Mouse (Mus musculus): ENCODE results near the gene Pitpnc1. TPM values are rescaled to one million over a fixed set of nuclear protein-coding genes. Genes with fewer than 3 reads are reported as not detected.

The Pitpnc1 gene
- polyA plus RNA-seq, 1 experiment from 2014 or later, result 20.4 TPM

GRCm38 (mm10) chr11:107237532-107237931, 233.0 kb downstream of the Pitpnc1 start:
- Histone ChIP-seq H3K27ac (replicated peaks) (no peak overlapping the region), H3K9me3 (replicated peaks) (no peaks in the 10 kb centered on the region)

GRCm38 (mm10) chr11:107233252-107233890, 237.1 kb downstream of the Pitpnc1 start:
- WGBS, result 95% methylated on average over 5 of the region's 5 CpGs
- Histone ChIP-seq H3K27me3 (ENCODE audit: low read depth, poor library complexity, severe bottlenecking) (no peaks in the 10 kb centered on the region), H3K36me3 (peaks cover 39% of the 10 kb centered on the region), H3K27ac (replicated peaks) (no peak overlapping the region), H3K4me3 (no peak overlapping the region), H3K4me1 (no peaks in the 10 kb centered on the region), H3K9me3 (replicated peaks) (no peaks in the 10 kb centered on the region)
- no peak for DNase-seq (ENCODE audit: low spot score)

More at GRCm38 (mm10) chr11:107237532-107237931, 233.0 kb downstream of the Pitpnc1 start:
- H3K27me3 ChIP-seq (ENCODE audit: low read depth, poor library complexity, severe bottlenecking), result no peaks in the 10 kb centered on the region
- peaks cover 13% of the 10 kb centered on the region for H3K36me3 ChIP-seq
- H3K4me3 ChIP-seq, result no peak overlapping the region
- 90% methylated on average over 4 of the region's 4 CpGs for WGBS
- no peak for DNase-seq (ENCODE audit: low spot score)
- H3K4me1 ChIP-seq, result peaks cover under 1% of the 10 kb centered on the region; the same call in 1 of the 2 replicates

- Histone ChIP-seq H3K36me3 (peaks cover 60% of the 10 kb centered on the region), H3K27ac (replicated peaks) (no peak overlapping the region)
- no peak for DNase-seq (ENCODE audit: low spot score)
Measured at GRCm38 (mm10) chr11:107230128-107230527, 240.4 kb downstream of the Pitpnc1 start.

GRCm38 (mm10) chr11:107226431-107226830, 244.1 kb downstream of the Pitpnc1 start:
- peaks cover 10% of the 10 kb centered on the region; the same call in 1 of the 2 replicates for H3K4me1 ChIP-seq
- DNase-seq (ENCODE audit: low spot score), result no peak
- no peak overlapping the region for H3K27ac ChIP-seq (replicated peaks)
- 93% methylated on average over 1 of the region's 1 CpGs for WGBS
- H3K9me3 ChIP-seq (replicated peaks), result no peaks in the 10 kb centered on the region
- peaks cover 36% of the 10 kb centered on the region for H3K36me3 ChIP-seq
- no peak overlapping the region for H3K4me3 ChIP-seq
- H3K27me3 ChIP-seq (ENCODE audit: low read depth, poor library complexity, severe bottlenecking), result no peaks in the 10 kb centered on the region

More at GRCm38 (mm10) chr11:107230128-107230527, 240.4 kb downstream of the Pitpnc1 start:
- H3K27me3 ChIP-seq (ENCODE audit: low read depth, poor library complexity, severe bottlenecking), result no peaks in the 10 kb centered on the region
- no peaks in the 10 kb centered on the region for H3K4me1 ChIP-seq
- WGBS, result 89% methylated on average over 10 of the region's 10 CpGs
- H3K9me3 ChIP-seq (replicated peaks), result no peaks in the 10 kb centered on the region
- no peak overlapping the region for H3K4me3 ChIP-seq

DNA sequence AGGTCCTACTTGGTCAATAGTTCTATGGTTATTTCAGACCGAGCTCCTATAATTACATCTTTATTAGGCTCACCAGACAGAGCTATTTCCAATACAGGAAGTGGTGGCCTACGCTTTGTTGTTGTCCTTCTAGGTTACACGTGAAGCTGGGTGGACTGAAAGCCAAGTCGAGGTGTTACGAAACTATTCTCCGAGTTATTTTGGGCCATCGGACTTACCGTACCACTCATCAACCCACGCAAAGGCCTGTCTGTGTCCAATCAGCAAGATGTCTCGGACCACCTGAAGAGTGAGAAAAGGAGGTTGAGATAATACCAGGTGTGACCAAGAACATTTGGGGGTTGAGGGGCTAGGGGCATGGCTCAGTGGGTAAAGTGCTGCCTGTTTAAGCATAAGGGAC, 244.5 kb downstream of the Pitpnc1 start:
- Histone ChIP-seq H3K9me3 (replicated peaks) (no peaks in the 10 kb centered on the region), H3K27me3 (ENCODE audit: low read depth, poor library complexity, severe bottlenecking) (no peaks in the 10 kb centered on the region), H3K4me1 (peaks cover 10% of the 10 kb centered on the region; the same call in 1 of the 2 replicates), H3K36me3 (peaks cover 32% of the 10 kb centered on the region), H3K27ac (replicated peaks) (no peak overlapping the region), H3K4me3 (no peak overlapping the region)
- DNase-seq (ENCODE audit: low spot score), result no peak
- WGBS, result 97% methylated on average over 10 of the region's 10 CpGs

DNA sequence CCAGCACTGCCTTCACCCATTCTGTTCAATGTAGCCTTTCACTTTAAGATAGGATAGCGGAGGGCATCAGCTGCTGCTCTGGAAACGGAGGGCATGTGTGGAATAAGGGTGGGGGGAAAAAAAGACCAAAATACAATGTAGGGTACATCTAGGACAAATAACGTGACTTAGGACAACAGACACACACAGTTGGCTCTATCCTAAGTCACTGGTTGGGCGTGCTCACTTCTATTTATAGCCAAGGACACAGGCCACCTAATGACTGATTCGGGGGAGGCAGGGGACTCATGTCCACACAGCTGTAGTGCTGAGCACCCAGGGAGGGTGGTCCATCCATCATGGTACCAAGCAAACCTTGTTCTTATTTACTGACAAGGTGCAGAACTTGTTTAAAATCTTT, 245.2 kb downstream of the Pitpnc1 start:
- peaks cover 31% of the 10 kb centered on the region for H3K36me3 ChIP-seq
- WGBS, result 89% methylated on average over 5 of the region's 5 CpGs
- no peak overlapping the region for H3K27ac ChIP-seq (replicated peaks)
- no peak overlapping the region for H3K4me3 ChIP-seq
- H3K4me1 ChIP-seq, result peaks cover 10% of the 10 kb centered on the region; the same call in 1 of the 2 replicates
- H3K9me3 ChIP-seq (replicated peaks), result no peaks in the 10 kb centered on the region
- no peaks in the 10 kb centered on the region for H3K27me3 ChIP-seq (ENCODE audit: low read depth, poor library complexity, severe bottlenecking)
- DNase-seq (ENCODE audit: low spot score), result no peak

- Histone ChIP-seq H3K4me3 (no peak overlapping the region), H3K27me3 (ENCODE audit: low read depth, poor library complexity, severe bottlenecking) (no peaks in the 10 kb centered on the region), H3K27ac (replicated peaks) (no peak overlapping the region), H3K9me3 (replicated peaks) (no peaks in the 10 kb centered on the region), H3K36me3 (peaks cover 25% of the 10 kb centered on the region), H3K4me1 (peaks cover 10% of the 10 kb centered on the region; the same call in 1 of the 2 replicates)
- no peak for DNase-seq (ENCODE audit: low spot score)
- 79% methylated on average over 8 of the region's 8 CpGs for WGBS
Measured at GRCm38 (mm10) chr11:107223667-107224214, 246.8 kb downstream of the Pitpnc1 start.

- no peaks in the 10 kb centered on the region for H3K27me3 ChIP-seq (ENCODE audit: low read depth, poor library complexity, severe bottlenecking)
- H3K4me3 ChIP-seq, result no peak overlapping the region
- DNase-seq (ENCODE audit: low spot score), result no peak
- H3K36me3 ChIP-seq, result peaks cover 19% of the 10 kb centered on the region
- H3K9me3 ChIP-seq (replicated peaks), result no peaks in the 10 kb centered on the region
- WGBS, result 90% methylated on average over 1 of the region's 1 CpGs
- H3K4me1 ChIP-seq, result peaks cover 10% of the 10 kb centered on the region; the same call in 1 of the 2 replicates
- no peak overlapping the region for H3K27ac ChIP-seq (replicated peaks)
Measured at GRCm38 (mm10) chr11:107223169-107223561, 247.3 kb downstream of the Pitpnc1 start.

DNA sequence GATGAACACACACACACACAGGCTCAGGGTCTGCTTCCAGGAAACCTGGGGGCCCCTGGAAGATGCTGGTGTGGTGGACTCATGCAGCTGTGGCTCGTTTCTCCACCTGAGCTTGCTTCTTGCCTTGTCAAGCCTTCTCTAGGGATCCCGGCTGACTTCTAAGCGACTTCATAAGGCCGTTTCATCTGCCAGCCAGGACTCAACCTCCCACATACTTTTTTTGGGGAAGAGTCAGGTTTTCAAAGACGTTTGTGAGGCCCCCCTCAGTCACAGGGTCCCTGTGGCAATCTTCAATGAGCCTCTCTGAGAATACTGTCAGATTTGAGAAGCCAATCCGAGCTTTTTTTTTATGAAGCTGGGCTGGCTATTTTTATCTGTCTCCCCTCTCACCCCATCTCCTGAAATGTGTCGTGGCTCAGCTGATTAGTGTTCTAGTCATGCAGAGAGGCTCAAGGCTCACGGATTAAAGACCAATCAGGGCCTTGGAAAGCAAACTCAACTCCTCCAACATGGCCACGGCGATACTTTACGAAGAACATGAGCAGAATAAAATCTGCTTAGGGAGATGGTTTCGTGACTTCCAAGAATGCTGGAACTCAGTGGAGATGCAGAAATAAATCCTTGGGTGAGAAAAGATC, 247.8 kb downstream of the Pitpnc1 start:
- DNase-seq (ENCODE audit: low spot score), result no peak
- WGBS, result 77% methylated on average over 12 of the region's 12 CpGs
- Histone ChIP-seq H3K27ac (replicated peaks) (no peak overlapping the region; the same call in 1 of the 2 replicates), H3K4me3 (no peak overlapping the region), H3K4me1 (peaks cover 10% of the 10 kb centered on the region; the same call in 1 of the 2 replicates), H3K27me3 (ENCODE audit: low read depth, poor library complexity, severe bottlenecking) (no peaks in the 10 kb centered on the region), H3K9me3 (replicated peaks) (no peaks in the 10 kb centered on the region), H3K36me3 (peaks cover 14% of the 10 kb centered on the region)

GRCm38 (mm10) chr11:107215111-107215510, 255.4 kb downstream of the Pitpnc1 start:
- 88% methylated on average over 9 of the region's 9 CpGs for WGBS
- Histone ChIP-seq H3K27ac (replicated peaks) (no peak overlapping the region), H3K9me3 (replicated peaks) (no peaks in the 10 kb centered on the region), H3K27me3 (ENCODE audit: low read depth, poor library complexity, severe bottlenecking) (no peaks in the 10 kb centered on the region), H3K36me3 (peaks cover 17% of the 10 kb centered on the region), H3K4me3 (no peak overlapping the region), H3K4me1 (peaks cover 7% of the 10 kb centered on the region; the same call in 1 of the 2 replicates)
- DNase-seq (ENCODE audit: low spot score), result no peak

DNA sequence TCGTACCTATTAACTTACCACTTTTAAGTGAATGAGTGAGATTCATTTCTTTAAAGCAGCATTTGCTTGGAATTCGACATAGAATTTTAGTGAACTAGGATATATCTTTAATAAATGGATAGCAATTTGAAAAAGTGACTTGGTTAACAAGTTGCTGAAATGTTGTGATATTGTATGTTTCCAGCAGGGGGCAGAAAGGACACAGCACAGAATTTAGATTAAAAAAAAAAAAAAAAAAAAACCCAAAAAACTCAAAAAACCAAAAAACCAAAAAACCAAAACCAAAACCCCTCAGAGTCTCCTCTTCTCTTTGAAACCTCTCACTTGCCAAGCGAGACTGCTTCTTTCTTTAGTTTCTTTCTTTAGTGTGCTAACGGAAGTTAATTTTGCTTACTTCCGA, 256.8 kb downstream of the Pitpnc1 start:
- Histone ChIP-seq H3K9me3 (replicated peaks) (no peaks in the 10 kb centered on the region), H3K27me3 (ENCODE audit: low read depth, poor library complexity, severe bottlenecking) (no peaks in the 10 kb centered on the region), H3K27ac (replicated peaks) (no peak overlapping the region), H3K4me1 (peaks cover 7% of the 10 kb centered on the region; the same call in 1 of the 2 replicates), H3K36me3 (peaks cover 17% of the 10 kb centered on the region), H3K4me3 (no peak overlapping the region)
- DNase-seq (ENCODE audit: low spot score), result no peak
- 85% methylated on average over 5 of the region's 5 CpGs for WGBS

GRCm38 (mm10) chr11:107209818-107210217, 260.7 kb downstream of the Pitpnc1 start:
- Histone ChIP-seq H3K4me3 (no peak overlapping the region), H3K4me1 (peaks cover 7% of the 10 kb centered on the region; the same call in 1 of the 2 replicates), H3K36me3 (peaks cover 3% of the 10 kb centered on the region; the same call in 1 of the 2 replicates), H3K9me3 (replicated peaks) (no peaks in the 10 kb centered on the region), H3K27ac (replicated peaks) (no peak overlapping the region), H3K27me3 (ENCODE audit: low read depth, poor library complexity, severe bottlenecking) (no peaks in the 10 kb centered on the region)
- 90% methylated on average over 13 of the region's 13 CpGs for WGBS
- no peak for DNase-seq (ENCODE audit: low spot score)

DNA sequence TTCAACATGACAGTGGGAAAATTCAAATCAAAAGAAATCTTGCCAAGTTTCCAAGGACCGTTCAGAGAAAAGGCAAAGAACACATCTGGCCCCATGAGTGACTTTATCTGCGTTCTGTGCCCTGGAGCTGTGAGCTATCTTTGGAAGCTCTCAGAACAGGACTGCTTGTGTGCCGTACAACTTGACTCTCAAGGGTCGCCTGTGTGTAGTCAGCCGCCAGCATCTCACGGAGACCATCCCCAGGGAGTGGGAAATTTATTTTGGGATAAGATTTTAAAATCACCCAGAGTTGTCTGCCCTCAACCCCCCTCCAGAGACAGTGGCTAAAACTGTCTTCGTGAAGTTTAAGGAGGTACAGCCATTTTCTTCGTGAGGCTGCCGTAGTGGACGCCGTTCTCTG, 268.7 kb downstream of the Pitpnc1 start:
- WGBS, result 94% methylated on average over 11 of the region's 11 CpGs
- no peak overlapping the region for H3K4me3 ChIP-seq
- DNase-seq (ENCODE audit: low spot score), result no peak
- H3K27ac ChIP-seq (replicated peaks), result no peak overlapping the region
- H3K4me1 ChIP-seq, result no peaks in the 10 kb centered on the region
- H3K36me3 ChIP-seq, result no peaks in the 10 kb centered on the region
- no peaks in the 10 kb centered on the region for H3K9me3 ChIP-seq (replicated peaks)
- H3K27me3 ChIP-seq (ENCODE audit: low read depth, poor library complexity, severe bottlenecking), result no peaks in the 10 kb centered on the region
